In genomic region chr6:70773769-70774168, GRCm38 (mm10) we compare ENCODE assay signal across 14 mouse cellular contexts. TPM values are rescaled to one million over a fixed set of nuclear protein-coding genes. Genes with fewer than 3 reads are reported as not detected.
DNase-seq lines count a peak whose midpoint lies in the region; ATAC-seq and TF ChIP-seq lines count a peak whose summit lies in the region.
"Had no signal": no experiment of that assay in that cellular context is flagged by ENCODE, and none has a peak within 500 bp of the region (broad histone marks: within the 10 kb centered on the region; RNA-seq: fewer than 3 reads in every experiment).

No protein-coding gene starts in this region.

- H3K27me3 ChIP-seq in midbrain, embryonic 11.5 days (ENCODE audit: control insufficient read depth, insufficient read depth, low read length), result no peaks in the 10 kb centered on the region
- H3K27me3 ChIP-seq in midbrain, embryonic 15.5 days (replicated peaks), result no peaks in the 10 kb centered on the region
- H3K27me3 ChIP-seq: forebrain, embryonic 13.5 days; intestine, embryonic 15.5 days had no signal

- H3K4me1 ChIP-seq in midbrain, embryonic 11.5 days (ENCODE audit: control insufficient read depth, insufficient read depth, low read length), result no peaks in the 10 kb centered on the region
- no peaks in the 10 kb centered on the region for H3K4me1 ChIP-seq in midbrain, embryonic 15.5 days
- H3K4me1 ChIP-seq: forebrain, embryonic 13.5 days had no signal

- 0 out of 2 replicates have a peak overlapping the region, but pooled peaks have one; percentile 7 for H3K27ac ChIP-seq in gastrocnemius, adult 2 months
- H3K27ac ChIP-seq in midbrain, embryonic 11.5 days (ENCODE audit: low read depth, low read length), result no peak overlapping the region
- H3K27ac ChIP-seq in midbrain, embryonic 15.5 days, result no peak overlapping the region
- H3K27ac ChIP-seq: forebrain, embryonic 13.5 days; intestine, embryonic 15.5 days had no signal

- no peaks in the 10 kb centered on the region for H3K9me3 ChIP-seq in midbrain, embryonic 11.5 days (ENCODE audit: control insufficient read depth, low read length)
- H3K9me3 ChIP-seq in midbrain, embryonic 15.5 days, result no peaks in the 10 kb centered on the region
- H3K9me3 ChIP-seq: forebrain, embryonic 13.5 days; intestine, embryonic 15.5 days had no signal

- H3K4me2 ChIP-seq in midbrain, embryonic 11.5 days, result no peak overlapping the region
- no peak overlapping the region for H3K4me2 ChIP-seq in midbrain, embryonic 15.5 days
- H3K4me2 ChIP-seq: forebrain, embryonic 13.5 days; intestine, embryonic 15.5 days had no signal

- TF ChIP-seq CTCF in gastrocnemius, adult 2 months (IDR thresholded peaks at IDR 0.05), result no peak

- no peaks in the 10 kb centered on the region for H3K36me3 ChIP-seq in midbrain, embryonic 11.5 days (ENCODE audit: control insufficient read depth, insufficient read depth, low read length)
- peaks cover 18% of the 10 kb centered on the region for H3K36me3 ChIP-seq in midbrain, embryonic 15.5 days (replicated peaks)

- WGBS in midbrain, embryonic 11.5 days, result 88% methylated on average over 5 of the region's 5 CpGs
- 82% methylated on average over 5 of the region's 5 CpGs for WGBS in midbrain, embryonic 15.5 days

- H3K9ac ChIP-seq in midbrain, embryonic 11.5 days (ENCODE audit: low read length), result no peak overlapping the region
- no peak overlapping the region for H3K9ac ChIP-seq in midbrain, embryonic 15.5 days
- H3K9ac ChIP-seq: forebrain, embryonic 13.5 days; intestine, embryonic 15.5 days had no signal

- intact Hi-C loops in gastrocnemius, adult 2 months (cut with DNase I), result no loop called here
- intact Hi-C loops in gastrocnemius, postnatal 14 days (cut with DNase I; ENCODE audit: low total_unique reads), result no loop called here

- H3K4me3 ChIP-seq in gastrocnemius, adult 2 months, result no peak overlapping the region
- H3K4me3 ChIP-seq in midbrain, embryonic 11.5 days (ENCODE audit: low read depth, low read length), result no peak overlapping the region
- H3K4me3 ChIP-seq in midbrain, embryonic 15.5 days, result no peak overlapping the region
- H3K4me3 ChIP-seq: forebrain, embryonic 13.5 days; intestine, embryonic 15.5 days had no signal

- no peak for DNase-seq in gastrocnemius, adult 2 months
- no peak for DNase-seq in gastrocnemius, postnatal 14 days
- peak; percentile 37 for DNase-seq in midbrain, embryonic 11.5 days (ENCODE audit: low spot score, missing footprints)
- DNase-seq in kidney, postnatal 14 days, result peak; percentile 54
- DNase-seq in embryo, embryonic 10.5 days (ENCODE audit: low spot score), result no peak
- no peak for DNase-seq in thymus, adult 18-20 months
- no peak for DNase-seq in T-cell, adult 2 months (ENCODE audit: low spot score)
- DNase-seq: adrenal gland, postnatal 14 days; heart, adult 18-20 months; layer of hippocampus, postnatal 36 days; lung, adult 2 months had no signal

- ATAC-seq in midbrain, embryonic 11.5 days (ENCODE audit: low FRiP score), result no peak
- ATAC-seq in midbrain, embryonic 15.5 days (replicated peaks), result no peak
- ATAC-seq: intestine, embryonic 15.5 days had no signal

RNA-seq across cellular contexts. Expression of gene Rpia, which starts 18.3 kb away (rescaled TPM):
- 10 to 100 TPM; 17.3 to 18.1 TPM for total RNA-seq in gastrocnemius, adult 2 months (2021)
- 1 to 10 TPM; 8.5 to 9.4 TPM for total RNA-seq in gastrocnemius, postnatal 14 days (2021)
- 1.9 TPM in 2 replicates for polyA plus RNA-seq in midbrain, embryonic 11.5 days (2014; fragmentation: Nextera tagmentation; extraction: Ambion mirVana)
- 2.6 and 3.0 TPM in 2 replicates for polyA plus RNA-seq in midbrain, embryonic 15.5 days (2015; fragmentation: Nextera tagmentation; extraction: Ambion mirVana)

Comparison
In these comparisons a context has a peak if more than half of its experiments do, and no peak if none do; other contexts are left out.
1. DNase-seq: peak in midbrain, embryonic 11.5 days (single experiment) and kidney, postnatal 14 days (single experiment); none in gastrocnemius, adult 2 months (single experiment), gastrocnemius, postnatal 14 days (single experiment), embryo, embryonic 10.5 days (single experiment), thymus, adult 18-20 months (0 of 2) and T-cell, adult 2 months (single experiment).